Mouse (Mus musculus): Measurements from ENCODE around the gene Tmem87b.

Tmem87b gene

GRCm38 (mm10) chr2:128817786-128818681 lies at the start of gene Tmem87b:
Gene Tmem87b (plus strand): TSS chr2:128818118.
- DNase-seq (ENCODE audit: low spot score in 2 of 2): peak; percentile 95 to 97

GRCm38 (mm10) chr2:128768545-128769247 lies 49.2 kb upstream of the Tmem87b start:
- no peak for DNase-seq (ENCODE audit: low spot score in 2 of 2)

GRCm38 (mm10) chr2:128770557-128770956 lies 47.4 kb upstream of the Tmem87b start:
- DNase-seq (ENCODE audit: low spot score in 2 of 2): no peak

GRCm38 (mm10) chr2:128771048-128771447 lies 46.9 kb upstream of the Tmem87b start:
- DNase-seq (ENCODE audit: low spot score in 2 of 2): no peak

- DNase-seq (ENCODE audit: low spot score in 2 of 2): no peak
Measured at GRCm38 (mm10) chr2:128771750-128772338, 46.1 kb upstream of the Tmem87b start.

GRCm38 (mm10) chr2:128782231-128782630 lies 35.7 kb upstream of the Tmem87b start:
- no peak for DNase-seq (ENCODE audit: low spot score in 2 of 2)

GRCm38 (mm10) chr2:128783660-128784345 lies 34.1 kb upstream of the Tmem87b start:
- DNase-seq (ENCODE audit: low spot score in 2 of 2): no peak

GRCm38 (mm10) chr2:128784814-128785213 lies 33.1 kb upstream of the Tmem87b start:
- no peak for DNase-seq (ENCODE audit: low spot score in 2 of 2)

- no peak for DNase-seq (ENCODE audit: low spot score in 2 of 2)
Measured at GRCm38 (mm10) chr2:128786341-128786740, 31.6 kb upstream of the Tmem87b start.

- no peak for DNase-seq (ENCODE audit: low spot score in 2 of 2)
Measured at GRCm38 (mm10) chr2:128786795-128787194, 31.1 kb upstream of the Tmem87b start.

- no peak for DNase-seq (ENCODE audit: low spot score in 2 of 2)
Measured at GRCm38 (mm10) chr2:128787805-128788204, 30.1 kb upstream of the Tmem87b start.

- no peak for DNase-seq (ENCODE audit: low spot score in 2 of 2)
Measured at GRCm38 (mm10) chr2:128790875-128791614, 26.9 kb upstream of the Tmem87b start.

- DNase-seq (ENCODE audit: low spot score in 2 of 2): no peak
Measured at GRCm38 (mm10) chr2:128793958-128794357, 24.0 kb upstream of the Tmem87b start.

- DNase-seq (ENCODE audit: low spot score in 2 of 2): no peak
Measured at GRCm38 (mm10) chr2:128796463-128796862, 21.5 kb upstream of the Tmem87b start.

GRCm38 (mm10) chr2:128803441-128803840 lies 14.5 kb upstream of the Tmem87b start:
- no peak for DNase-seq (ENCODE audit: low spot score in 2 of 2)

- DNase-seq (ENCODE audit: low spot score in 2 of 2): no peak
Measured at GRCm38 (mm10) chr2:128805341-128805740, 12.6 kb upstream of the Tmem87b start.

GRCm38 (mm10) chr2:128806561-128806960 lies 11.4 kb upstream of the Tmem87b start:
- DNase-seq (ENCODE audit: low spot score in 2 of 2): no peak

- no peak for DNase-seq (ENCODE audit: low spot score in 2 of 2)
Measured at GRCm38 (mm10) chr2:128812761-128813160, 5.2 kb upstream of the Tmem87b start.

- no peak for DNase-seq (ENCODE audit: low spot score in 2 of 2)
Measured at GRCm38 (mm10) chr2:128816311-128816710, 1.6 kb upstream of the Tmem87b start.

GRCm38 (mm10) chr2:128816916-128817315 lies 1.0 kb upstream of the Tmem87b start:
- no peak for DNase-seq (ENCODE audit: low spot score in 2 of 2)

- peak in 1 of 2 experiments; percentile 88 for DNase-seq (ENCODE audit: low spot score in 2 of 2)
Measured at GRCm38 (mm10) chr2:128817387-128817785, 532 bp upstream of the Tmem87b start.

All from frontal cortex, postnatal 36 days (tissue).